Mouse (Mus musculus): ENCODE measurements around the gene Mybphl. TPM values are rescaled to one million over a fixed set of nuclear protein-coding genes. Genes with fewer than 3 reads are reported as not detected.

Gene Mybphl
- total RNA-seq, 1 experiment: not detected

DNA sequence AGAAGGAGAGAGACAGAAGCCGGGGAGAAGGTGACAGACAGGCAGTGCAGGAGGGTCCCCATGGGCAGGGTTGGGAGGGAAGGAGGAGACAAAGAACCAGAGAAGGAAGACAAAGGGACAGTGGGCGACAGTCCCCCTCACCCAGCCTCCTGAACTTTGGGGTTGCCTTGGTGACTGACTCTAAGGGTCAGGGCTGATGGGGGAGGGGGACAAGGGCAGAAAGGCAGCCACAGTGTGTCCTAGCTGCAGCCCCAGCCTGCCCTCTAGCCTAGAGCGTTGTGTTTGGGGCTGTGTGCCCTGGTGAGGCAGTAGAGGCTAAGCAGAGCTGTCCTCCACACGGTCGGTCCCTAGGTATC lies 45.6 kb downstream of the Mybphl start:
- Histone ChIP-seq H3K36me3 (ENCODE audit: control insufficient read depth, insufficient read depth, low read length, poor library complexity, severe bottlenecking) (peaks cover 4% of the 10 kb centered on the region; the same call in 1 of the 2 replicates), H3K4me3 (ENCODE audit: insufficient read depth in 1 of 2, low read depth in 1 of 2, low read length in 2 of 2, poor library complexity in 1 of 2, severe bottlenecking in 1 of 2) (no peak overlapping the region), H3K4me1 (ENCODE audit: control insufficient read depth in 2 of 2, insufficient read depth in 2 of 2, low read length in 2 of 2, poor library complexity in 1 of 2) (peaks cover 0 to 20% of the 10 kb centered on the region in 2 experiments; a peak in 2 of 4 replicates), H3K9ac (ENCODE audit: insufficient read depth, low read depth, low read length, poor library complexity, severe bottlenecking) (no peak overlapping the region), H3K9me3 (ENCODE audit: control insufficient read depth, insufficient read depth, low read depth, low read length) (no peaks in the 10 kb centered on the region), H3K27ac (ENCODE audit: insufficient read depth, low read depth, low read length, poor library complexity, severe bottlenecking) (no peak overlapping the region)
- in situ Hi-C loops (cut with MboI; ENCODE audit: low sequenced_read_pairs in 2 of 2, unreplicated experiment in 2 of 2): no loop called here
- no peak for TF ChIP-seq ZNF384 (IDR thresholded peaks at IDR 0.05; ENCODE audit: low read depth, low read length)
- no peak for TF ChIP-seq CHD2 (IDR thresholded peaks at IDR 0.05; ENCODE audit: low read depth, low read length)
- TF ChIP-seq ZC3H11A (IDR thresholded peaks at IDR 0.05; ENCODE audit: borderline replicate concordance, low read depth, low read length): no peak
- no peak for TF ChIP-seq MAFK (IDR thresholded peaks at IDR 0.05; ENCODE audit: insufficient read depth, low read depth, low read length)
- TF ChIP-seq HCFC1 (IDR thresholded peaks at IDR 0.05; ENCODE audit: borderline replicate concordance, insufficient read depth, low read length): no peak
- no peak for DNase-seq (ENCODE audit: low read depth, low spot score)

GRCm38 (mm10) chr3:108411026-108411753 lies 46.5 kb downstream of the Mybphl start:
- in situ Hi-C loops (cut with MboI; ENCODE audit: low sequenced_read_pairs in 2 of 2, unreplicated experiment in 2 of 2): no loop called here
- Histone ChIP-seq H3K36me3 (ENCODE audit: control insufficient read depth, insufficient read depth, low read length, poor library complexity, severe bottlenecking) (peaks cover 4% of the 10 kb centered on the region; the same call in 1 of the 2 replicates), H3K9me3 (ENCODE audit: control insufficient read depth, insufficient read depth, low read depth, low read length) (no peaks in the 10 kb centered on the region), H3K4me3 (ENCODE audit: insufficient read depth in 1 of 2, low read depth in 1 of 2, low read length in 2 of 2, poor library complexity in 1 of 2, severe bottlenecking in 1 of 2) (no peak overlapping the region), H3K27ac (ENCODE audit: insufficient read depth, low read depth, low read length, poor library complexity, severe bottlenecking) (no peak overlapping the region), H3K9ac (ENCODE audit: insufficient read depth, low read depth, low read length, poor library complexity, severe bottlenecking) (no peak overlapping the region), H3K4me1 (ENCODE audit: control insufficient read depth in 2 of 2, insufficient read depth in 2 of 2, low read length in 2 of 2, poor library complexity in 1 of 2) (peaks cover 0 to 14% of the 10 kb centered on the region in 2 experiments; a peak in 2 of 4 replicates)
- no peak for DNase-seq (ENCODE audit: low read depth, low spot score)
- TF ChIP-seq ZC3H11A (IDR thresholded peaks at IDR 0.05; ENCODE audit: borderline replicate concordance, low read depth, low read length) (no peak), CHD2 (IDR thresholded peaks at IDR 0.05; ENCODE audit: low read depth, low read length) (no peak), ZNF384 (IDR thresholded peaks at IDR 0.05; ENCODE audit: low read depth, low read length) (no peak), HCFC1 (IDR thresholded peaks at IDR 0.05; ENCODE audit: borderline replicate concordance, insufficient read depth, low read length) (no peak), MAFK (IDR thresholded peaks at IDR 0.05; ENCODE audit: insufficient read depth, low read depth, low read length) (no peak)

DNA sequence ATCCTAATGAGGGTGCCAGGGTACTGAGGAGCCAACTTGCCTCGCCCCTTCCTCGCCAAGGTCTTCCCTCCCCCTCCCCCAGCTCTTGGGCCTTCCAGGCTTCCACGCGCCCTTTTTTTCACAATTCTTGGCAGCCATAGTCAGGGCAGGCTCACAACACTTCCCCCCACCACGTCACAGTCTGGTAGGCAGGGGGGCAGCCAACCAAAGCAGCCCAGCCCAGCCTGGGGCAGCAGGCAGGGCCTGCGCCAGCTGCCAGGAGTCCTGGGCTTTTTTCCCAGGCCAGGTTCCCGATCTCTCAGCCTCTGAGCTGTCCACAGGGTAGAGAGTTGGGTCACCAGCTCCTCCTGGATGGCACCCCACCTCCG lies 47.0 kb downstream of the Mybphl start:
- H3K4me3 ChIP-seq (ENCODE audit: insufficient read depth in 1 of 2, low read depth in 1 of 2, low read length in 2 of 2, poor library complexity in 1 of 2, severe bottlenecking in 1 of 2): no peak overlapping the region
- DNase-seq (ENCODE audit: low read depth, low spot score): no peak
- no peaks in the 10 kb centered on the region for H3K9me3 ChIP-seq (ENCODE audit: control insufficient read depth, insufficient read depth, low read depth, low read length)
- H3K9ac ChIP-seq (ENCODE audit: insufficient read depth, low read depth, low read length, poor library complexity, severe bottlenecking): no peak overlapping the region
- in situ Hi-C loops (cut with MboI; ENCODE audit: low sequenced_read_pairs in 2 of 2, unreplicated experiment in 2 of 2): no loop called here
- H3K4me1 ChIP-seq (ENCODE audit: control insufficient read depth in 2 of 2, insufficient read depth in 2 of 2, low read length in 2 of 2, poor library complexity in 1 of 2): peaks cover 0 to 10% of the 10 kb centered on the region in 2 experiments; a peak in 1 of 4 replicates
- no peak overlapping the region for H3K27ac ChIP-seq (ENCODE audit: insufficient read depth, low read depth, low read length, poor library complexity, severe bottlenecking)
- H3K36me3 ChIP-seq (ENCODE audit: control insufficient read depth, insufficient read depth, low read length, poor library complexity, severe bottlenecking): peaks cover 4% of the 10 kb centered on the region; the same call in 1 of the 2 replicates
- TF ChIP-seq CHD2 (IDR thresholded peaks at IDR 0.05; ENCODE audit: low read depth, low read length) (no peak), HCFC1 (IDR thresholded peaks at IDR 0.05; ENCODE audit: borderline replicate concordance, insufficient read depth, low read length) (no peak), ZNF384 (IDR thresholded peaks at IDR 0.05; ENCODE audit: low read depth, low read length) (no peak), ZC3H11A (IDR thresholded peaks at IDR 0.05; ENCODE audit: borderline replicate concordance, low read depth, low read length) (no peak), MAFK (IDR thresholded peaks at IDR 0.05; ENCODE audit: insufficient read depth, low read depth, low read length) (no peak)

DNA sequence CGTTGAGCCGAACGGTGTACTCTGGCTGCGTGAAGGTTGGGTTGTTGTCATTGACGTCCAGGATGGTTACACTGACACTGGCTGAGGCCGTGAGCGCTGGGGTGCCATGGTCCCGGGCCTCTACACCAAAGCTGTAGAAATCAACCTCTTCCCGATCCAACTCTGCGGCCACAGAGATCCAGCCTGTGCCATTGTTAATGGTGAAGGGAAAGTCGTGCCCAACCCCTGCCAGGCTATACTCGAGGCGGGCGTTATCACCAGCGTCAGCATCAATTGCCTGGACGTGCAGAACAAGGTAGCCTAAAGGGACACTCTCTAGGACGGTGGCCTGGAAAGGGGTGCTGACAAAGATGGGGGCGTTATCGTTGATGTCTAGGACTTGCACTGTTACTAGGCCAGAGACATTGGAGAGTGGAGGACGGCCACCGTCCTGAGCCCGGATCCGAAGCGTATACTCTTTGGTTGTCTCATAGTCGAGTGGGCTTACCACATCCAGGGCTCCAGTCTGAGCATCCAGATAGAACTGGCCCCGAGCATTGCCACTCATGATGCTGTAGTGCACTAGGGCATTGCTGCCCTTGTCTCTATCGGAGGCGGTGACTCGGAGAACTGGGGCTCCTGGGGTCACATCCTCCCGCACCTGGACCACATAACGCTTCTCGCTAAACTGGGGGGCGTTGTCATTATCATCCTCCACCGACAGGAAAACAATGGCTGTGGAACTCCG lies 49.1 kb downstream of the Mybphl start:
- H3K36me3 ChIP-seq (ENCODE audit: control insufficient read depth, insufficient read depth, low read length, poor library complexity, severe bottlenecking): peaks cover 4% of the 10 kb centered on the region; the same call in 1 of the 2 replicates
- TF ChIP-seq ZNF384 (IDR thresholded peaks at IDR 0.05; ENCODE audit: low read depth, low read length) (no peak), CHD2 (IDR thresholded peaks at IDR 0.05; ENCODE audit: low read depth, low read length) (no peak), ZC3H11A (IDR thresholded peaks at IDR 0.05; ENCODE audit: borderline replicate concordance, low read depth, low read length) (no peak), HCFC1 (IDR thresholded peaks at IDR 0.05; ENCODE audit: borderline replicate concordance, insufficient read depth, low read length) (no peak), MAFK (IDR thresholded peaks at IDR 0.05; ENCODE audit: insufficient read depth, low read depth, low read length) (no peak)
- in situ Hi-C loops (cut with MboI; ENCODE audit: low sequenced_read_pairs in 2 of 2, unreplicated experiment in 2 of 2): no loop called here
- no peak overlapping the region for H3K27ac ChIP-seq (ENCODE audit: insufficient read depth, low read depth, low read length, poor library complexity, severe bottlenecking)
- H3K4me1 ChIP-seq (ENCODE audit: control insufficient read depth in 2 of 2, insufficient read depth in 2 of 2, low read length in 2 of 2, poor library complexity in 1 of 2): peaks cover 0 to 8% of the 10 kb centered on the region in 2 experiments; a peak in 1 of 4 replicates
- DNase-seq (ENCODE audit: low read depth, low spot score): no peak
- H3K9me3 ChIP-seq (ENCODE audit: control insufficient read depth, insufficient read depth, low read depth, low read length): no peaks in the 10 kb centered on the region
- no peak overlapping the region for H3K9ac ChIP-seq (ENCODE audit: insufficient read depth, low read depth, low read length, poor library complexity, severe bottlenecking)
- H3K4me3 ChIP-seq (ENCODE audit: insufficient read depth in 1 of 2, low read depth in 1 of 2, low read length in 2 of 2, poor library complexity in 1 of 2, severe bottlenecking in 1 of 2): no peak overlapping the region
